Mouse (Mus musculus): ENCODE results near the gene Zfp536.
A peak's percentile ranks its signal among the peaks of the same experiment; 100 is the strongest.

Zfp536 gene

GRCm38 (mm10) chr7:37773312-37773702 lies at the start of gene Zfp536:
Zfp536 (minus strand) TSS chr7:37773641.
- peak; percentile 47 to 59 for DNase-seq

- no peak for DNase-seq
Measured at GRCm38 (mm10) chr7:37820670-37821301, 47.3 kb upstream of the Zfp536 start.

DNA sequence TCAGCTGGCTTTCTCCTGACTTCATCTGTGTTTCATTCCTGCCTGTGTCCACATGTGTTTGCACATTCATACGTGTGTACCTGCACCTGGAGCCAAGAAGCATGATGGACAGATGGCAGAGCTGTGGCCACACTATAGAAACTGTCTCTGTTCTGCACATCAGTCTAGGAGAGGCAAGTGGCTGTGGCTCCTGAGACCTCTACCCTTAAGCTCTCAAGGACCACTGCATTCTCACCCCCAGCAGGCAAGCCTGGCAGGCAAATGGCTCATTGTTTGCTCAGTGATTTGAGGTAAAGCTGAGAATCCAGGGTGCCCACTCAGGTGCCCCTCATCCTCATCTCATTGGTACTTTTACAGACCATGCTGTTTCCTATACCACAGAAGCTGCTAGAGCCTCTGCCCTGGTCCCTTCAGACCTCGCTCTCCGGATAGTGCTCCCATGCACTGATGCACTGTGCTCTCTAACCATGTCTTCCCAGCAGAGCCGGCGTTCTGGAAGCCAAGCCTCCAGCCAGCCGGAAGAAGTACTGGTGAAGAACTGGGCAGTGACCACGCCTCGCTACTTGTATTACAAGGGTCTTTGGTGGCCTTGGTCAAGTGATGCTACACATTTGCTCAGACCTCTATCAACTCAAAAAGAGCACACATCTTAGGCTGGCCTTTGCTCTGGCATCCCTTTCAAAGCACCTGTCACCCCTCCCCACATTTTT lies 45.3 kb upstream of the Zfp536 start:
- DNase-seq = no peak

- DNase-seq = no peak
Measured at GRCm38 (mm10) chr7:37816901-37817300, 43.5 kb upstream of the Zfp536 start.

DNA sequence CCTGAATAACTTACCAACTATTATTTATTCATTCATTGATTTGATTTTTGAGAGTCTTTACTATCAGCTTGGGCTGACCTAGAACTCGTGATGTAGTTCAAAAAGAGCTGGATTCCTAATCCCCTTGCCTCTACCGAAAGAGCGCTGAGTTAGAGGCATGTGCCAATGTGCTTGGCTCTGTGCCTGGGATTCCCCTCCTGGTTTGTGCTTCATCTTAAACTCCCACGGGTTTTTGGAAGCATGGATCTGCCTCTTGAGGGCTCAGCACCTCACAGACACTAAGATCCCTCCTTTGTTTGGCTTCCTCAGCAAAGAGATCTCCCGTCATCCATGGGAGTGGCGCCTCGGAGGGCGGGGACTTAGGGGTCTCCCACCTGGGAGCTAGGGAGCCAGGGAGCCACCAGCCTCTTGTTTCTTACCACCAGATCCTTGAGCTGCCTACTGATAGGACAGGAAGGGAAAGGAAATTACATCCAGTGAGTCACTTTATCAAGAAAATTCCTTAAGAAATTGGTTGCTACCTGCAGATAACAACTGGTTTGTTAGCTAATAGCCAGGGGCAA lies 41.5 kb upstream of the Zfp536 start:
- DNase-seq = no peak

- no peak for DNase-seq
Measured at GRCm38 (mm10) chr7:37813676-37814075, 40.2 kb upstream of the Zfp536 start.

- no peak for DNase-seq
Measured at GRCm38 (mm10) chr7:37809908-37810307, 36.5 kb upstream of the Zfp536 start.

GRCm38 (mm10) chr7:37809001-37809400 lies 35.6 kb upstream of the Zfp536 start:
- no peak for DNase-seq

DNA sequence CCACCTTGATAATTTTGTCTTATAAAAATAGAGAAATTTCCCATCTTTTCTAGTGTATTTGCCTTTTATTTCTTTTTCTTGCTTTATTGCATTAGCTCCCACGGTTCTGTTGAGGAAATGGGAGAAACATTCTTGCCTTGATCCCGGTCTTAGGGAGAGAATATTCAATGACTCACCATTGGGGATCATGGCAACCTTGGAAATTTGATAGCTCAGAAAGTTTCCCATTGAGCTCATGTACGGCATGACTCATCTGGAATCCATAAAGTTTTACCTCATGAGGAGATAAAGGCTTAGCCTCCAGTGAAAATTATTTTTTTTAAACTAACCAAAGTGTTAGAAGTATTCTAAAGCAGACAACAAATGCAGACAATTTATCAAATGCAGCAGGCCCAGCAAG lies 27.7 kb upstream of the Zfp536 start:
- no peak for DNase-seq

DNA sequence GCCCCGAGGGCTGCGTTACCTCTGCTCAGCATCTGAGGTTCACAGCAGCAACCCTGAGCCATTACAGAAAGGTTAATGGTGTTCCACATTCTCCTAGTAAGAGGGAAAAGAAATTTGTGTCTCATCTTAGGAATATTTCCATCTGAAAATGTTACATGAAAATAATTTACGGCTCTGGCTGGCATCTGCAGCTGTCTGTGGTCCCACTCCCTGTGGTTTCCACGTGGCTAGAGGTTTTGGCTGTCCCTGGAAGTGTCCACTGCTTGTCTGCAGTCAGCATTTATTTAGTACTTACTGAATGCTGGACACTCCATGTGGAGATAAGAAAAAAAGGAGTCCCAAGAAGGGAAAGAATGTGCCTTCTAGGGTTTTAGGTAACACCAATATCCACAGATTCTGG lies 15.3 kb upstream of the Zfp536 start:
- no peak for DNase-seq

GRCm38 (mm10) chr7:37775502-37775901 lies 2.1 kb upstream of the Zfp536 start:
- peak; percentile 89 to 90 for DNase-seq

GRCm38 (mm10) chr7:37774463-37774970 lies 1.1 kb upstream of the Zfp536 start:
- peak; percentile 15 to 29 for DNase-seq

DNA sequence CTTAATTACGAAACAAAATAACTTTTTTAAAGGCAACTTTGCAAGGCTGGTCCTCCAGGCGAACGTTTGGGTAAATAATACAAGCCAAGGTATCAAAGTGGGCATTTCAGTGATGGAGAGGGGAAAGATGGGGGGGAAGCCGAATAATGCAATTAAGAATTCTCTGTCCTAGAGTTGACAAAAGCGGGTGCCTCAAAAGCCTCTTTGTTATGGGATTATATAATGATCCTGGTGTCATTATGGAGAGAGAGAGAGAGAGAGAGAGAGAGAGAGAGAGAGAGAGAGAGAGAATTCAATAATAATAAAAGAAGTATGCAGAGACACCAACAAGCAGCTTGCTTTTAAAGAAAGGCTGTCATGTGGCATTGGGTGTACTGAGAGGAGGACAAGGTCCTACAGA lies 465 bp upstream of the Zfp536 start:
- no peak for DNase-seq

DNA sequence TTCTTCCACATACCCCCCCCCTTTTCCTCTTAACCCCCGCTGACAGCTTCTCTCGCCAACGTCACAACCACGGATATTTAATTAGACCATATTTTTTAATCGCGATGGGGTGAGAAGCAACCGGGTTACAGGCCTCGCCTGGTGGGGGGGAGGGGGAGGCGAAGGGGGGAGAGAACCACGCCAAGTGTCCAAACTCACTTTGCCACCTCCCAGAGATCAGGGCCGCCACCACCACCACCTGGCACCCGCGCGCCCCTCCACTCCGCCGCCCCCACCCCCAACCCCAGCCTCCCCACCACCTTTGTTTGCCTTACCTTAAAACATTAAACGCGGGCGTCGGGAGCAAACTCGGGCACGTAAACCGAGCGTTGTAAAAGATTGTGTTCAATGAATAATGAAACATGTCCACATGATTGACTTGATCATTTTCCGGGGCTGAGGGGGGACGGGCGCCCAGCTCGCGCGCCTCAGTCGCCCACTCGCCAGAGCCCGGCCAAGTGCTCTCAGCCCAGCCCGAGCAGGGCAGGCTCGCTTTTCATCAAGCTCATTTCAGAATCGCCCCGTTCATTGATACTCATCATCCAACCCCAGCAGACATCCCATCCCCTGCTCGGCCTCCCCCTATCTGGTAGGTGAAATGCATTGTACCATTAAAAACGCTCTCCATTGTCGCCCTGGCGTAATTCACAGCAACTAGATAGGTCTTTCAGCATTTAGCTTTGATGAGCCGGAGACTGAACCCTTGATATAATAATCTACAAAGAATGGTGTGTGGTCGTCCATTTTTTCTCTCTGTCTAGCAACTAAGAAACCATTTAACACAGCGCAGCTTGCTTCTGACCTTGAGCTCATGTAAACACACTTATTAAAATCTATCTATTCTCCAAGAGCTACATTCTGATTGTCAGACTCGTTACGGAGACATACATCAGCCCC lies 797 bp downstream of the Zfp536 start:
- DNase-seq = peak; percentile 52 to 67

GRCm38 (mm10) chr7:37771491-37772375 lies 1.7 kb downstream of the Zfp536 start:
- peak; percentile 52 to 59 for DNase-seq

DNA sequence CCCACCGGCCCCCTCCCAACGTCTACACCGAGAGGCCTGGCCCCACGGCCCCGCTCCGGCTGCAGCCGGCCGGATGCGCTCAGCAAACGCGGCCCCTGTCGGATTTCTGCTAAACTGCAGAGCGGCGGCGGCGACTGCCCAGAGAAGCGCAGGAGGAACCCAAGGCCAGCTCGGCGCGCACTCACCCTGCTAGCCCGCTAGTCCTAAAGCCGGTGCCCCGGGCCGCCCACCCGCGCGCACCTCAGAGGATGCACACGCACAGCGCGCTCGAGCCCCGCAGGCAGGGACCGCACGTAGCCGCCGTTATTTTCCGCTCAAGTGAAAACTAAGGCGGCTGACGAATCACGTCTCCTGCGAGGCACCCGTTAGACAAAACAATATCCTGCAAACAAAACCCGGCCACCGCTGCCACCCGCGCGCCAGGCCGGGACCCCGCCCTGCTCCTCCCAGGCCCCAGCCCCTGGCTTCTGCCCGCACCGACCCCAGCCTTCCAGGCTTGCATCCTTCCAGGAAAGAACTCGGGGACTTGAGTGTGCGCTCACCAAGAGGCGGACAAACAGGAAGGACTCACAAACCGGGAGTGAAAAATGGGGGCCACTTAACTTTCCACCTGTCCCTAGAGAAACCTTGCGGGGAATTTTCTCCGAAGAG lies 2.9 kb downstream of the Zfp536 start:
- peak; percentile 86 to 87 for DNase-seq

GRCm38 (mm10) chr7:37769526-37770399 lies 3.7 kb downstream of the Zfp536 start:
- peak; percentile 26 to 32 for DNase-seq

- peak; percentile 27 to 31 for DNase-seq
Measured at GRCm38 (mm10) chr7:37769004-37769403, 4.4 kb downstream of the Zfp536 start.

DNA sequence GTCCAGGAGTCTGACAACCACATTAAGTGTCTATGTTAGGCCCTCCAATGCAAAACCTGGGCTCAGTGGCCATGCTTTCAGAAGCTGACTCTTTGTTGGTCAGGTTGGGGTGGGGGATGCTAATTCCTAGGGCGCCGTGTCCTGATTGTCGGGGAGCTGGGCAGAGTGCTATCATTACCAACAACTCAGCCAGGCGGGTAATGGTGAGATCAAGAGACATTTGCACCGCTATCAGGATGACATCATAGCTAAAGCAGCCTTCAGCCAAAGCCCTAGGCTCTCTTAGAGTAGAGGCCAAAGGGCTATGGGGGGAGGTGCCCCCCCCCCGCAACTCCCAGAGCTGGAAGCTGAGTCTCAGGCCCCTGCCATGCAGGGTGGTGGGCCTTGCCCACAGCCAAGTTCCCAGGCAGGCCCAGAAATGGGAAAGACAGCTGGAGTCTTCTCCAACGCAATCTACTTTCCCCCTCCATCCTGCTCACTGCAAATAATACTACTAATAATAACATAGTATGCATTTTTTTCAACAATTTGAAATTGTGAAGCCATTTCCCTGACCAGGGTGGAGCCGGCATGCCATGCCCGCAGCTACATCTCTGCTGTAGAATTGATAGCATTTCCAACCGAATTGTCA lies 5.0 kb downstream of the Zfp536 start:
- no peak for DNase-seq

DNA sequence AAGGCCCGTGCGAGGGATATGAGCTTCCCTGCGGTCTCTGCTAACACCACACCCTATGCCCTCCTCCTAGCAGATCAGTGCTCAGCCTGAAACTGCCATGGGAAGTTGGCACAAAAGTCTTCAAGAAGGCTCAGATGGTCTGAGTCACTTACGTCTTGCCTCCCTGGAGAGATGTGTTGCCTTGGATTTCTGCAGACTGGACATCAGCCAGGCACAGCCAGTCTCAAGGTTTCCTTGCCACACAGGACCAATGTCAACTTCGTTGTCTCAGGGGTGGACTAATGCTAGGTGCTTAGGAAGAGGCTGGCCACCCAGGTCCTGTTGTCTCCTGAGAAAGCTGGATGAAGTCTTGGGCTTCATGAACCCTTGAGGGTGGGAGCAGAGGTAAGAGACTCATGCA lies 14.6 kb downstream of the Zfp536 start:
- DNase-seq = no peak
